Mouse (Mus musculus) hematopoietic stem cell, adult 5-6 weeks (primary cell): Measurements from ENCODE around the gene Inafm1. TPM values are rescaled to one million over a fixed set of nuclear protein-coding genes. Genes with fewer than 3 reads are reported as not detected.

Experiments used
- ATAC-seq, 2 experiments: fragments of 125-278 bp in 1 of 2; replicated peaks in 1 of 2; 2 replicates each; pipeline ENCODE4 v1.8.0; 2016 to 2017; ENCODE audit warnings: inconsistent platforms in 2 of 2, mild to moderate bottlenecking in 2 of 2, moderate number of reproducible peaks in 2 of 2, low read depth in 1 of 2, moderate TSS enrichment in 1 of 2; ENCODE audit not compliant: low FRiP score in 2 of 2, poor library complexity in 2 of 2, severe bottlenecking in 2 of 2, insufficient read depth in 1 of 2, low TSS enrichment in 1 of 2
- total RNA-seq: library from RNA; stranded (forward); fragments of 172-1452, 232-1000 nt; gene quantifications from 2 replicates; pipeline ENCODE4 v1.2.3, GENCODE M21; 2017

Inafm1 gene
- total RNA-seq, 1 experiment from 2014 or later, result 14.0 TPM

GRCm38 (mm10) chr7:16240978-16241303 is 32.5 kb downstream of the Inafm1 start:
- ATAC-seq, result no peak

- ATAC-seq, result no peak
Observed at GRCm38 (mm10) chr7:16240281-16240977, 33.0 kb downstream of the Inafm1 start.

DNA sequence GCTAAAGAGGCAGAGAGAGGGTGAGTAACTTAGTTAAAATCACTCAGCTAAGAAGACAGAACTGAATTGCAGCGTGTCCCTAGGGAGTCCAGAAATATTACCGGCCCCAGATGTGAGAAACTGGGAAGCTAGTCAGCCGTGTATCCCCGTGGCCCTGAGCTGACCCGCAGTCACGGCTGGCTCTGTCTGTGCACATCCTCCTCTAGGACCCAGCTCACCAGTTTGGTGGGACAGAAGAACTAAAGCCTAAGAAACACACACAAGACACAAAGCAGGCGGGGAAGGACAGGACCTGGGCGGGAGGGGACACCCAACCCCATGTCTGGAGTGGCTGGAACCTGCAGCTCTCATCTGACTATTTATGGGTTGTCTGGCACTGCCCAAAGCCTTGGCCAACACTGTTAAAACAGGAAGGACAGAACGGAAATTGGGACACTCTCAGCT is 33.8 kb downstream of the Inafm1 start:
- ATAC-seq, result peak in 1 of 2 experiments; percentile 63; a peak in 1 of 4 replicates

- ATAC-seq, result no peak
Observed at GRCm38 (mm10) chr7:16229869-16230268, 43.5 kb downstream of the Inafm1 start.

Other genes with a start within 250 kb of the Inafm1 start
- 1.0 and 1.2 TPM in 2 replicates for gene Bicra, start 225.7 kb downstream of the Inafm1 start, total RNA-seq
- gene Zfp541, start 211.8 kb downstream of the Inafm1 start, total RNA-seq, result not detected in 2 replicates
- 44.4 and 53.9 TPM in 2 replicates for gene Napa, start 175.2 kb downstream of the Inafm1 start, total RNA-seq
- 13.8 and 14.8 TPM in 2 replicates for gene Kptn, start 153.7 kb downstream of the Inafm1 start, total RNA-seq
- gene Slc8a2, start 143.8 kb downstream of the Inafm1 start, total RNA-seq, result not detected in 2 replicates
- gene Meis3, start 98.5 kb downstream of the Inafm1 start, total RNA-seq, result 1.6 and 3.4 TPM in 2 replicates
- gene Dhx34, start 51.6 kb downstream of the Inafm1 start, total RNA-seq, result 8.8 and 9.7 TPM in 2 replicates
- 1.2 and 1.3 TPM in 2 replicates for gene C5ar2, start 29.5 kb downstream of the Inafm1 start, total RNA-seq
- 4.1 and 5.1 TPM in 2 replicates for gene C5ar1, start 14.1 kb downstream of the Inafm1 start, total RNA-seq
- 80.8 and 153 TPM in 2 replicates for gene Ccdc9, start 13.2 kb upstream of the Inafm1 start, total RNA-seq
- gene Bbc3, start 34.8 kb upstream of the Inafm1 start, total RNA-seq, result 1.8 and 4.1 TPM in 2 replicates
- 316 and 403 TPM in 2 replicates for gene Sae1, start 114.2 kb upstream of the Inafm1 start, total RNA-seq
- gene Zc3h4, start 127.3 kb upstream of the Inafm1 start, total RNA-seq, result 38.8 and 53.3 TPM in 2 replicates
- 6.1 and 11.9 TPM in 2 replicates for gene Tmem160, start 179.2 kb upstream of the Inafm1 start, total RNA-seq
- gene Npas1, start 204.1 kb upstream of the Inafm1 start, total RNA-seq, result not detected in 2 replicates